Mouse (Mus musculus) limb, embryonic 14.5 days (tissue): ENCODE results near the gene Gm20075. TPM values are rescaled to one million over a fixed set of nuclear protein-coding genes. Genes with fewer than 3 reads are reported as not detected.
"Not testable (repeated sequence)": the region's sequence is repeated elsewhere in the genome, so short reads cannot be mapped to it uniquely, and the experiment has no call there.

Experiments
- ATAC-seq: fragments of 200-750 bp; cut with Nextera tagmentation; 2 replicates; pipeline ENCODE4 v1.8.0; 2017; ENCODE audit warnings: low read depth, moderate number of reproducible peaks, moderate TSS enrichment; ENCODE audit not compliant: low FRiP score
- DNase-seq: peaks from one replicate; pipeline ENCODE4 v3.0.0-alpha.2; 2015; ENCODE audit warnings: low spot score
- H3K27ac ChIP-seq: fragments of 300-500 bp; sonication (generic); replicated peaks from 2 replicates; pipeline ENCODE4 v1.5.1; 2014; ENCODE audit warnings: low read depth, mild to moderate bottlenecking, low read length, moderate library complexity, mixed read lengths
- H3K27me3 ChIP-seq: fragments of 300-500 bp; sonication (generic); 2 replicates; pipeline ENCODE4 v1.6.1; 2014; ENCODE audit warnings: low read length, mixed read lengths; ENCODE audit not compliant: control insufficient read depth, insufficient read depth
- H3K36me3 ChIP-seq: fragments of 300-500 bp; sonication (generic); 2 replicates; pipeline ENCODE4 v1.6.1; 2014; ENCODE audit warnings: mild to moderate bottlenecking, low read length, moderate library complexity, mixed read lengths; ENCODE audit not compliant: control insufficient read depth, insufficient read depth
- H3K4me1 ChIP-seq: fragments of 300-500 bp; sonication (generic); 2 replicates; pipeline ENCODE4 v1.6.1; 2014; ENCODE audit warnings: antibody characterized with exemption, low read length, mixed read lengths; ENCODE audit not compliant: control insufficient read depth, insufficient read depth
- H3K4me2 ChIP-seq: fragments of 300-500 bp; sonication (generic); replicated peaks from 2 replicates; pipeline ENCODE4 v1.6.1; 2014; ENCODE audit warnings: low read depth, mild to moderate bottlenecking, low read length, moderate library complexity; ENCODE audit not compliant: severe bottlenecking
- H3K4me3 ChIP-seq: fragments of 300-500 bp; sonication (generic); replicated peaks from 2 replicates; pipeline ENCODE4 v1.5.1; 2014; ENCODE audit warnings: low read length
- H3K9ac ChIP-seq: fragments of 300-500 bp; sonication (generic); 2 replicates; pipeline ENCODE4 v1.6.1; 2014; ENCODE audit warnings: mild to moderate bottlenecking, low read depth, low read length, moderate library complexity; ENCODE audit not compliant: severe bottlenecking
- H3K9me3 ChIP-seq: fragments of 300-500 bp; sonication (generic); 2 replicates; pipeline ENCODE4 v1.6.1; 2016; ENCODE audit warnings: low read length; ENCODE audit not compliant: control insufficient read depth
- POLR2A ChIP-seq: fragments of 200-500 bp; IDR thresholded peaks from 2 replicates; pipeline ENCODE4 v1.8.0; 2012; ENCODE audit warnings: inconsistent platforms, mild to moderate bottlenecking, moderate library complexity, borderline replicate concordance; ENCODE audit not compliant: insufficient read depth, insufficient read length; ENCODE audit errors: extremely low read depth
- WGBS: fragments of 180-500 bp; shearing (Covaris S2); extraction: QIAGEN DNeasy Blood & Tissue Kit; methylation state at CpG from one replicate; pipeline ENCODE4 v1.1.7; 2014; 5-methylcytosine and 5-hydroxymethylcytosine counted together
- polyA plus RNA-seq, 2 experiments: library from polyadenylated mRNA; depleted of rRNA in 1 of 2; stranded (reverse) in 1 of 2; unstranded in 1 of 2; fragments of >200 nt; fragmentation: Nextera tagmentation in 1 of 2; extraction: Ambion mirVana in 1 of 2; gene quantifications; 2 replicates each; pipeline versions ENCODE4 v1.2.1 to v1.2.3; 2012 to 2014

The Gm20075 gene
- polyA plus RNA-seq (2012; rRNA removed) (1.4 and 1.8 TPM in 2 replicates), polyA plus RNA-seq (2014; fragmentation: Nextera tagmentation; extraction: Ambion mirVana) (24.9 and 26.2 TPM in 2 replicates)

DNA sequence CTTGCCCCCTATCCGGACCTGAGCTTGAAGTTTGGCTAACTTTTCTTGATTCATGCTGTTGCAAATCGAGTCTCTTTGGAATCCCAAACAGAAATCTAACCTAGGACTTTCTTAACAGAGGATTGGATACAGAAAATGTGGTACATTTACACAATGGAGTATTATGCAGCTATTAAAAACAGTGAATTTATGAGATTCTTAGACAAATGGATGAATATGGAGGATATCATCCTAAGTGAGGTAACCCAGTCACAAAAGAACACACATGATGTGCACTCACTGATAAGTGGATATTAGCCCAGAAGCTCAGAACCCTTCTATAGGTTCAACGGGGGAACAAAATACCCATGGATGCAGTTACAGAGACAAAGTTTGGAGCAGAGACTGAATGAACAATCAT, at the start of gene Gm20075:
Gene Gm20075 (minus strand): TSS at position 101 of the 400 bp plus-strand sequence.
- H3K4me2 ChIP-seq, H3K27ac ChIP-seq, H3K36me3 ChIP-seq, ATAC-seq, DNase-seq, H3K4me3 ChIP-seq, H3K27me3 ChIP-seq, H3K9me3 ChIP-seq, H3K9ac ChIP-seq, H3K4me1 ChIP-seq: not testable (repeated sequence)
- 86% methylated on average over 3 of the region's 3 CpGs for WGBS

DNA sequence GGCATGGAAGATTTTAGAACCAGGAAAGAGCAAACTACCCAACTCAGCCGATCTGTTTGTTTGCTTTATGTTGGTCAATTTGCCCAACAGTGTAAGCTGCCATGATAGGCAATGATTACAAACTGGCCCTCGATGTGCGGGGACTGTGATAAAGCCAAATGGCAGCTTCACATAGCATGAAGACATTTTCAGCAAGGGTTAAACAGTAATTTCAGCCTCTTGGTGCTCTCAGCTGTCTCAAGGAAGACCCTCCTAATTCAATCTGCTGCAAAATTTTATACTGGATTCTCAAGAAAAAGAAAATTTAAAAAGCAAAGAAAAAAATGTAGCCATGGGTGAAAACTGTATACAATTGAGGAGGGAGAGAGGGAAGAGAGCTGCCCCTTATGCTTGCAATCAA, 47.9 kb upstream of the Gm20075 start:
- H3K4me3 ChIP-seq = no peak overlapping the region
- peaks cover 17% of the 10 kb centered on the region for H3K4me1 ChIP-seq
- TF ChIP-seq POLR2A = no peak
- H3K27me3 ChIP-seq = peaks cover 64% of the 10 kb centered on the region
- no peak overlapping the region for H3K4me2 ChIP-seq
- no peak for DNase-seq
- H3K9me3 ChIP-seq = no peaks in the 10 kb centered on the region
- no peak for ATAC-seq
- no peaks in the 10 kb centered on the region for H3K36me3 ChIP-seq
- H3K9ac ChIP-seq = no peak overlapping the region
- H3K27ac ChIP-seq = no peak overlapping the region
- 79% methylated on average over 3 of the region's 3 CpGs for WGBS

DNA sequence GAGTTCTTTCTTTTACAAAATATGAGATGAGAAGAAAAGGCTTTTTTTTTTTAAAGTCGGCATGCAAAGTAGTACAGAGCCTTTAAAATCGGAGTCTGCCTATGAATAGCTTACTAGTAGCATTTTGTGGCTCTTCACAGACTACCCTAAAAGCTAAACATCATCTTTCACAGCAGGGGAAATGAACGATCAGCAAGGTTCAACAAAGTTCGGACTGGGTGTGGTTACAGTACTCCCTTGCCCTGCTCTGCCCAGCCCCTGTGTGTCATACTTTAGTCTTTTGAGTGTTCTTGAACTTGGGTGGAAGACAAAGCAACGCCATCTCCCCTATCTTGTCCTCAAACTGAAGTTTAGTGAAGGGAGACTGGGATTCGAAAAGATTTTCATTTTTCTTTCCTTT, 45.5 kb upstream of the Gm20075 start:
- Histone ChIP-seq H3K36me3 (no peaks in the 10 kb centered on the region), H3K9ac (no peak overlapping the region), H3K27ac (no peak overlapping the region), H3K4me2 (no peak overlapping the region), H3K4me3 (no peak overlapping the region), H3K27me3 (peaks cover 40% of the 10 kb centered on the region), H3K9me3 (no peaks in the 10 kb centered on the region), H3K4me1 (0 out of 2 replicates have a peak, but pooled peaks cover 4% of the 10 kb centered on the region)
- ATAC-seq (no peak), DNase-seq (no peak)
- TF ChIP-seq POLR2A = no peak
- 80% methylated on average over 6 of the region's 6 CpGs for WGBS

DNA sequence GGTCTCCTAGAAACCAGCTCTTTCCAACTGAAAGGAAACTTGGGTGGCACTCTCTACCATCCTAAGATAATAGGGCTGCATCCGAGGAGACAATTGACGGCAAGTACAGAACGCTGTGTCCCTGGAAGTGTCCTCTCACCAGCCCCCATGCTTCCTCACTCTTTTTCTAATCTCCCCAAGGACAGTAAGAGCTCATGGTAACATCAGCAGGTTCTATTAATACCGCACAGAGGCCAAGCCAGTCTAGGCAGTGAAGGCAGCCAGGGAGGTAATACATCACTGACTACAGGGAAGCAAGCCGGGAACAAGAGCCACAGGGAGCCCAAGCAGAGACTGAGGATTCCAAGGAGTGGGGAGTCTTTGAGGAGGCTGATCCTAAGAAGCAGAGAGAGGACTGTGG, 43.8 kb upstream of the Gm20075 start:
- H3K27me3 ChIP-seq = peaks cover 24% of the 10 kb centered on the region
- DNase-seq (no peak), ATAC-seq (no peak)
- H3K9ac ChIP-seq = no peak overlapping the region
- no peak overlapping the region for H3K4me3 ChIP-seq
- no peak for TF ChIP-seq POLR2A
- no peaks in the 10 kb centered on the region for H3K36me3 ChIP-seq
- no peak overlapping the region for H3K4me2 ChIP-seq
- H3K4me1 ChIP-seq = no peaks in the 10 kb centered on the region
- no peak overlapping the region for H3K27ac ChIP-seq
- WGBS = 75% methylated on average over 5 of the region's 5 CpGs
- H3K9me3 ChIP-seq = no peaks in the 10 kb centered on the region

DNA sequence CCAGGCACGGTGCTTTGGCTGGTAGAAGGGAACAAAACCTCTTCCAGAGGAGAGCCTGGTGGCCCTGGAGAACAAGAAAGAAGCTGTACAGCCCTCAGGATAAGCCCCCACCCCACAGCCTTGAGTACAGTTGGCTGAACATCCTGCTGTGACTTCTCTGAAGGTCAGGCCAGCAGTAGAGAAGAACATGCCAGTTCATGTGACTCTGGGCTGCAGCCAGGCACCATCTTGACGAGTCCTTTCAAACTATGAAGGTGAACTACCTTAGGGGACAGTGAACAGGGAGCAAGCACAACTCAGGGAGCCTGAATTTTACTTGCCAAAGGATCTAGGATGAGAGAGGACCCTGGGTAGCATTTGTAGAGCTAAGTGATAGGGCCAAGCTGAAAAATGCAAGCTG, 31.5 kb upstream of the Gm20075 start:
- DNase-seq (no peak), ATAC-seq (no peak)
- no peak overlapping the region for H3K27ac ChIP-seq
- H3K9me3 ChIP-seq = no peaks in the 10 kb centered on the region
- 75% methylated on average over 2 of the region's 2 CpGs for WGBS
- no peak for TF ChIP-seq POLR2A
- no peaks in the 10 kb centered on the region for H3K4me1 ChIP-seq
- H3K36me3 ChIP-seq = no peaks in the 10 kb centered on the region
- H3K9ac ChIP-seq = no peak overlapping the region
- H3K4me3 ChIP-seq = no peak overlapping the region
- H3K27me3 ChIP-seq = no peaks in the 10 kb centered on the region
- H3K4me2 ChIP-seq = no peak overlapping the region

DNA sequence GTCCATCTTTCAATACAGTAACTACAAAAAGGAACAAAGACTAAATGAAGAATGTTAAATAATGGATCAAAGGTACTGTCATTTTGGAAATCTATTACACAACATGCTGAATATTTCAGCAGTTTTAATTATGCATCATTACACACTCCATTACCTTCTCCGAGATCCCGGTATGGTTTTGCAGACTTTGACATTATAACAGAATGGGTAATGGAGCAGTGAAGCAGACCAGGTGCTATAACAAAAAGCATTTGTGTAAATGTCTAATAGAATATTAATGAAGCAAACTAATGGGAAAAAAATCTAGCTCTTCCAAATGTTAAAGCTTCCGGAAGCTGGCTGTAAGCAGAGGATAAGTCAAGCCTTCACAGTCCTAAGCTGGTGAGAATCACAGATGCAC, 29.6 kb upstream of the Gm20075 start:
- TF ChIP-seq POLR2A = no peak
- Histone ChIP-seq H3K4me3 (no peak overlapping the region), H3K4me2 (no peak overlapping the region), H3K36me3 (no peaks in the 10 kb centered on the region), H3K27ac (no peak overlapping the region), H3K4me1 (no peaks in the 10 kb centered on the region), H3K9me3 (no peaks in the 10 kb centered on the region), H3K27me3 (no peaks in the 10 kb centered on the region), H3K9ac (no peak overlapping the region)
- 81% methylated on average over 3 of the region's 3 CpGs for WGBS
- no peak for ATAC-seq
- DNase-seq = no peak
